Mouse (Mus musculus): Measurements from ENCODE around the gene Limk1. TPM values are rescaled to one million over a fixed set of nuclear protein-coding genes. Genes with fewer than 3 reads are reported as not detected.

The Limk1 gene
- polyA plus RNA-seq, 1 experiment from 2014 or later, result 6.7 TPM

DNA sequence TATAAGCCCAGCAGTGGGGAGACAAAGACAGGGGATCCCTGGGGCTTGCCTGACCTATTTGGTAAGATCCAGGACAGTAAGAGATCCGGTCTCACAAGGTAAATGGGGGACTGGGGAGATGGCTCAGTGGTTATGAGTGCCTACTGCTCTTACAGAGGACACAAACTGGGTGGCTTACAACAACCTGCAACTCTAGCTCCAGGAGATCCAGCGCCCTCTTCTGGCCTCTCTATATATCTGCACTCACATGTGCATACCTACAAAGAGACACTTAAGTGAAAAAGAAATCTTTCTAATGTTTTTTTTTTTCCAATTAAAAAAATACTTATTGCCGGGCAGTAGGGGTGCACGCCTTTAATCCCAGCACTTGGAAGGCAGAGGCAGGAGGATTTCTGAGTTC, 41.9 kb downstream of the Limk1 start:
- no peak overlapping the region for H3K27ac ChIP-seq (ENCODE audit: low read depth, low read length)
- WGBS, result 71% methylated on average over 4 of the region's 4 CpGs
- no peak for ATAC-seq (ENCODE audit: low FRiP score, low TSS enrichment)

GRCm38 (mm10) chr5:134644643-134645118, 43.7 kb downstream of the Limk1 start:
- H3K27me3 ChIP-seq (ENCODE audit: control insufficient read depth, insufficient read depth, low read length), result no peaks in the 10 kb centered on the region
- H3K27ac ChIP-seq (ENCODE audit: low read depth, low read length), result no peak overlapping the region
- H3K4me3 ChIP-seq (ENCODE audit: low read length), result no peak overlapping the region
- no peak overlapping the region for H3K4me2 ChIP-seq (replicated peaks; ENCODE audit: low read depth, low read length)
- no peaks in the 10 kb centered on the region for H3K4me1 ChIP-seq (ENCODE audit: control insufficient read depth, insufficient read depth, low read length)
- no peaks in the 10 kb centered on the region for H3K9me3 ChIP-seq (ENCODE audit: control insufficient read depth, low read length)
- H3K9ac ChIP-seq (ENCODE audit: low read depth, low read length), result no peak overlapping the region
- 59% methylated on average over 8 of the region's 8 CpGs for WGBS
- no peaks in the 10 kb centered on the region for H3K36me3 ChIP-seq (ENCODE audit: control insufficient read depth, insufficient read depth, low read length)
- ATAC-seq (ENCODE audit: low FRiP score, low TSS enrichment), result no peak

More for the DNA sequence above, 41.9 kb downstream of the Limk1 start:
- Histone ChIP-seq H3K4me1 (ENCODE audit: control insufficient read depth, insufficient read depth, low read length) (no peaks in the 10 kb centered on the region), H3K4me3 (ENCODE audit: low read length) (no peak overlapping the region), H3K4me2 (replicated peaks; ENCODE audit: low read depth, low read length) (no peak overlapping the region), H3K9ac (ENCODE audit: low read depth, low read length) (no peak overlapping the region), H3K36me3 (ENCODE audit: control insufficient read depth, insufficient read depth, low read length) (no peaks in the 10 kb centered on the region), H3K9me3 (ENCODE audit: control insufficient read depth, low read length) (no peaks in the 10 kb centered on the region), H3K27me3 (ENCODE audit: control insufficient read depth, insufficient read depth, low read length) (no peaks in the 10 kb centered on the region)

DNA sequence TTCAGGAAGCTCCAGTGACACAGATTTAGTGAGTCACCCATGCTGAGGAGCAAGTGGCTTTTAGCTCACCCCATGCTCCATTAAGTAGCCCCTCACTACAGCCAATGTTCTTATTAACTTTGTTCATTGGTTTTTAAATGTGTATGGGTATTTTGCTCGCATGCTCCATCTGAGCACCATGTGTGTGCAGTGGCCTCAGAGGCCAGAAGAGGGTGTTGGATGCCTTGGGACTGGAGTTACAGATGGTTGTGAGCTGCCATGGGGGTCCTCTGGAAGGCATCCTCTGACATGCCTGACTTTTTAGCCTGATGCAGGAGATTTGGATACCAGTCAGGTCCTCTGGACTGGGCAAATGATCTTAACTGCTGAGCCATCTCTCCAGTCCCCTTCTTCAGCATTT, 44.3 kb downstream of the Limk1 start:
- WGBS, result 72% methylated on average over 1 of the region's 1 CpGs
- no peak for ATAC-seq (ENCODE audit: low FRiP score, low TSS enrichment)

GRCm38 (mm10) chr5:134640371-134640770, 48.0 kb downstream of the Limk1 start:
- no peak overlapping the region for H3K4me2 ChIP-seq (replicated peaks; ENCODE audit: low read depth, low read length)
- H3K9me3 ChIP-seq (ENCODE audit: control insufficient read depth, low read length), result no peaks in the 10 kb centered on the region
- ATAC-seq (ENCODE audit: low FRiP score, low TSS enrichment), result no peak
- peaks cover 14% of the 10 kb centered on the region for H3K36me3 ChIP-seq (ENCODE audit: control insufficient read depth, insufficient read depth, low read length)
- no peak overlapping the region for H3K4me3 ChIP-seq (ENCODE audit: low read length)
- H3K27me3 ChIP-seq (ENCODE audit: control insufficient read depth, insufficient read depth, low read length), result no peaks in the 10 kb centered on the region
- H3K27ac ChIP-seq (ENCODE audit: low read depth, low read length), result no peak overlapping the region
- 81% methylated on average over 3 of the region's 3 CpGs for WGBS
- peaks cover 7% of the 10 kb centered on the region for H3K4me1 ChIP-seq (ENCODE audit: control insufficient read depth, insufficient read depth, low read length)
- no peak overlapping the region for H3K9ac ChIP-seq (ENCODE audit: low read depth, low read length)

More for the DNA sequence above, 44.3 kb downstream of the Limk1 start:
- H3K4me1 ChIP-seq (ENCODE audit: control insufficient read depth, insufficient read depth, low read length), result no peaks in the 10 kb centered on the region
- H3K27ac ChIP-seq (ENCODE audit: low read depth, low read length), result no peak overlapping the region
- no peaks in the 10 kb centered on the region for H3K9me3 ChIP-seq (ENCODE audit: control insufficient read depth, low read length)
- H3K27me3 ChIP-seq (ENCODE audit: control insufficient read depth, insufficient read depth, low read length), result no peaks in the 10 kb centered on the region
- no peaks in the 10 kb centered on the region for H3K36me3 ChIP-seq (ENCODE audit: control insufficient read depth, insufficient read depth, low read length)
- H3K9ac ChIP-seq (ENCODE audit: low read depth, low read length), result no peak overlapping the region
- H3K4me3 ChIP-seq (ENCODE audit: low read length), result no peak overlapping the region
- no peak overlapping the region for H3K4me2 ChIP-seq (replicated peaks; ENCODE audit: low read depth, low read length)

DNA sequence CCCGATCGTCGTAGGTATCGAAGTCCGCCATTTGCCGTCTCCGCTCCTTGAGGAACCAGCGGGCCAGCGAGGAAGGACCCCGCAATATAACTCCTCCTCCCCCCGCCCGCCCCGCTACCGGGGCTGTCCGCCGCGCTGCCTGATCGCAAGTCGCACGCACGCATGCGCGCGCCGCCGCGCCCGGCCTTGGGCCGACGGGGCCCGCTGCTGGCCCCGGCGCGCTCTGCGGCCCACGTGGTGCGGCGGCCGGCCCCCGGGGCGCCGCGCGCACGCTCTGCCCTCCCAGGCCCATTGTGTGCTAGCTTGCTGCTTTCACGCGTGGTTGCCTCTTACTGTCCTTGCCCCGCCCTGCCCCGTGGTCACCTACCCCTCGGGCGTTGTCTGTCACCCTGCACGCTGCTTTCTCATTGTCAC, 49.1 kb downstream of the Limk1 start, which contains the start of gene Eif4h:
TSS of gene Eif4h (minus strand) at position 222 of the 414 bp plus-strand sequence.
- Histone ChIP-seq H3K4me1 (ENCODE audit: control insufficient read depth, insufficient read depth, low read length) (peaks cover 7% of the 10 kb centered on the region), H3K36me3 (ENCODE audit: control insufficient read depth, insufficient read depth, low read length) (peaks cover 24% of the 10 kb centered on the region), H3K4me2 (replicated peaks; ENCODE audit: low read depth, low read length) (peak within 1 kb of the TSS; percentile 75), H3K9me3 (ENCODE audit: control insufficient read depth, low read length) (no peaks in the 10 kb centered on the region), H3K27me3 (ENCODE audit: control insufficient read depth, insufficient read depth, low read length) (no peaks in the 10 kb centered on the region), H3K9ac (ENCODE audit: low read depth, low read length) (peak within 1 kb of the TSS; percentile 100), H3K4me3 (ENCODE audit: low read length) (peak within 1 kb of the TSS; percentile 100), H3K27ac (ENCODE audit: low read depth, low read length) (peak within 1 kb of the TSS; percentile 96)
- ATAC-seq (ENCODE audit: low FRiP score, low TSS enrichment), result peak; percentile 96
- 1% methylated on average over 52 of the region's 52 CpGs for WGBS

DNA sequence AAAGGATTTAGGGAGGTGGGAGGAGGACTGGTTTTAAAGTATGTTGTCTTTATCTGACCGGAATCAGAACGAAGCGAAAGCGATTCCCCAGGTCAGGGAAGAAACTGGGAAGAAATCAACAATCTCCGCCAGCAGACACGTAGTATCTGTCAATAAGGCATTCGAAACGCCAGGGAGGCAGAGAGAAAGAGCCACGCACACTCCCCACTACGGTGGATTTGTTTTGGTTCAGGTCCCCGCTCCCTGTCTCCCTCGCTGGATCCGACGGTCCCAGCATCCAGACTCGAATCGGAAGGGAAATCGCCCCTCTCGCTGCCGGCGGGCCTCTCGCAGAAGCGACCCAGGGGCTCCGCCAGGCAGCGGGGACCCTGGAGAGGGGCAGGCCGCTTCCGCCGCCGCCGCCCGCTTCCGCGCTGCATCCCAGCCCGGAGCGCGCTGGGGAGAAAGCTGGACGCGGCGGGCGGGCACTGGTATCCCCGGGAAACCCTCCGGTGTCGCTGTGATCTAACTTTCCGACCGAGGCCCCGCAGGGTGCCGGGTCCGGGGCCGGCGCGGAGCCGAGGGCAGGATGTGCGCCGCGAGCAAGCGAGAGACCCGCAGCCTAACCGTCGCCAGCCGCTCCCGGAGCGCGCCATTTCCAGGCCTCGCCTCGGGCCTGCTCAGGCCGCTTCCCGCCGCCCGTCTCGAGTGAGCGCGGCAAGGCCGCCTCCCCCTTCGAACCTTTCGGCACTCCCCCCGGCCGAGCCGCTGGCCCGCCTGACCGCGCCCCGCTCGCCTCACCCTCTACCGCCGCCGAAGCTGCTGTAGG, 49.7 kb downstream of the Limk1 start:
- peak overlapping the region; percentile 75 for H3K4me2 ChIP-seq (replicated peaks; ENCODE audit: low read depth, low read length)
- WGBS, result under 1% methylated on average over 77 of the region's 85 CpGs
- H3K9ac ChIP-seq (ENCODE audit: low read depth, low read length), result peak overlapping the region; percentile 100
- H3K27ac ChIP-seq (ENCODE audit: low read depth, low read length), result peak overlapping the region; percentile 96
- H3K36me3 ChIP-seq (ENCODE audit: control insufficient read depth, insufficient read depth, low read length), result peaks cover 30% of the 10 kb centered on the region
- peak; percentile 68 for ATAC-seq (ENCODE audit: low FRiP score, low TSS enrichment)
- H3K4me1 ChIP-seq (ENCODE audit: control insufficient read depth, insufficient read depth, low read length), result peaks cover 7% of the 10 kb centered on the region
- no peaks in the 10 kb centered on the region for H3K27me3 ChIP-seq (ENCODE audit: control insufficient read depth, insufficient read depth, low read length)
- peak overlapping the region; percentile 100 for H3K4me3 ChIP-seq (ENCODE audit: low read length)
- no peaks in the 10 kb centered on the region for H3K9me3 ChIP-seq (ENCODE audit: control insufficient read depth, low read length)

GRCm38 (mm10) chr5:134637820-134638367, 50.5 kb downstream of the Limk1 start:
- no peak for ATAC-seq (ENCODE audit: low FRiP score, low TSS enrichment)
- Histone ChIP-seq H3K4me3 (ENCODE audit: low read length) (peak overlapping the region; percentile 100), H3K4me1 (ENCODE audit: control insufficient read depth, insufficient read depth, low read length) (peaks cover 7% of the 10 kb centered on the region), H3K27me3 (ENCODE audit: control insufficient read depth, insufficient read depth, low read length) (no peaks in the 10 kb centered on the region), H3K36me3 (ENCODE audit: control insufficient read depth, insufficient read depth, low read length) (peaks cover 34% of the 10 kb centered on the region), H3K27ac (ENCODE audit: low read depth, low read length) (no peak overlapping the region; the same call in 1 of the 2 replicates), H3K9me3 (ENCODE audit: control insufficient read depth, low read length) (no peaks in the 10 kb centered on the region), H3K9ac (ENCODE audit: low read depth, low read length) (peak overlapping the region; percentile 100), H3K4me2 (replicated peaks; ENCODE audit: low read depth, low read length) (peak overlapping the region; percentile 75)
- WGBS, result 18% methylated on average over 5 of the region's 5 CpGs

GRCm38 (mm10) chr5:134632841-134633240, 55.6 kb downstream of the Limk1 start:
- Histone ChIP-seq H3K4me1 (ENCODE audit: control insufficient read depth, insufficient read depth, low read length) (peaks cover 6% of the 10 kb centered on the region), H3K27me3 (ENCODE audit: control insufficient read depth, insufficient read depth, low read length) (no peaks in the 10 kb centered on the region), H3K36me3 (ENCODE audit: control insufficient read depth, insufficient read depth, low read length) (peaks cover 71% of the 10 kb centered on the region), H3K9ac (ENCODE audit: low read depth, low read length) (no peak overlapping the region), H3K4me3 (ENCODE audit: low read length) (no peak overlapping the region), H3K4me2 (replicated peaks; ENCODE audit: low read depth, low read length) (no peak overlapping the region), H3K9me3 (ENCODE audit: control insufficient read depth, low read length) (no peaks in the 10 kb centered on the region), H3K27ac (ENCODE audit: low read depth, low read length) (no peak overlapping the region)
- WGBS, result 75% methylated on average over 2 of the region's 2 CpGs
- ATAC-seq (ENCODE audit: low FRiP score, low TSS enrichment), result no peak

DNA sequence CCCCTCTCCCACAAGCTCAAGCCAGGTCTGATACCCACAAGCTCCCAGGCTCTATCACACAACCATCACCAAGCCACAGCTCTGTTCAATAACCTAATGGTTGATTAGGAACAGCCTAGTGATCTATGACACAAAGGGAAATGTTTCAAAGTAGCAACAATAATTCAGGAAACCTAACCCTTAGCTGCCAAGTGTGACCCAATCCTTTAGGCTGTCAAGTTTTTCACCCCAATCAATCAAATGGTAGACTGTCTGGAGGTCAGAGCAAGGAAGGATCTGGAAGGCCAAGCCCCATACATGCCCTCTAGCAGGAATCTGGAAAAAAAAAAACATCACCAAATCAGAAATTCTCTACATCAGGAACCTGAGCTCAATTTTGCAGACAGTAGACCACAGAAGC, 57.6 kb downstream of the Limk1 start:
- H3K4me1 ChIP-seq (ENCODE audit: control insufficient read depth, insufficient read depth, low read length), result no peaks in the 10 kb centered on the region
- H3K9ac ChIP-seq (ENCODE audit: low read depth, low read length), result no peak overlapping the region
- H3K9me3 ChIP-seq (ENCODE audit: control insufficient read depth, low read length), result no peaks in the 10 kb centered on the region
- H3K4me2 ChIP-seq (replicated peaks; ENCODE audit: low read depth, low read length), result no peak overlapping the region
- no peak overlapping the region for H3K4me3 ChIP-seq (ENCODE audit: low read length)
- peaks cover 81% of the 10 kb centered on the region for H3K36me3 ChIP-seq (ENCODE audit: control insufficient read depth, insufficient read depth, low read length)
- H3K27ac ChIP-seq (ENCODE audit: low read depth, low read length), result no peak overlapping the region
- no peaks in the 10 kb centered on the region for H3K27me3 ChIP-seq (ENCODE audit: control insufficient read depth, insufficient read depth, low read length)
- ATAC-seq (ENCODE audit: low FRiP score, low TSS enrichment), result no peak

Measured in kidney, embryonic 14.5 days (tissue).